Mouse (Mus musculus) brain, embryonic 18.5 days (tissue): ENCODE measurements around the gene Ascl2.

Experiments used
- DNase-seq: peaks from one replicate; pipeline ENCODE4 v3.0.0-alpha.2; 2012; ENCODE audit warnings: low read depth, low spot score

The Ascl2 gene

GRCm38 (mm10) chr7:143002679-143003078 lies 33.6 kb upstream of the Ascl2 start:
- no peak for DNase-seq

- no peak for DNase-seq
Observed at GRCm38 (mm10) chr7:142997403-142998150, 28.5 kb upstream of the Ascl2 start.

GRCm38 (mm10) chr7:142996998-142997397 lies 27.9 kb upstream of the Ascl2 start:
- DNase-seq: no peak

- no peak for DNase-seq
Observed at GRCm38 (mm10) chr7:142995630-142996338, 26.7 kb upstream of the Ascl2 start.

GRCm38 (mm10) chr7:142995004-142995403 lies 25.9 kb upstream of the Ascl2 start:
- no peak for DNase-seq

GRCm38 (mm10) chr7:142987718-142988117 lies 18.7 kb upstream of the Ascl2 start:
- no peak for DNase-seq

- no peak for DNase-seq
Observed at GRCm38 (mm10) chr7:142985146-142985545, 16.1 kb upstream of the Ascl2 start.

- DNase-seq: no peak
Observed at GRCm38 (mm10) chr7:142981908-142982307, 12.8 kb upstream of the Ascl2 start.

- DNase-seq: peak; percentile 54
Observed at GRCm38 (mm10) chr7:142967884-142968808, 918 bp downstream of the Ascl2 start.

- no peak for DNase-seq
Observed at GRCm38 (mm10) chr7:142967414-142967883, 1.6 kb downstream of the Ascl2 start.

- DNase-seq: no peak
Observed at GRCm38 (mm10) chr7:142959752-142960151, 9.3 kb downstream of the Ascl2 start.

- DNase-seq: no peak
Observed at GRCm38 (mm10) chr7:142958817-142959216, 10.2 kb downstream of the Ascl2 start.

- no peak for DNase-seq
Observed at GRCm38 (mm10) chr7:142956018-142956417, 13.0 kb downstream of the Ascl2 start.

- no peak for DNase-seq
Observed at GRCm38 (mm10) chr7:142949568-142949967, 19.5 kb downstream of the Ascl2 start.

- no peak for DNase-seq
Observed at GRCm38 (mm10) chr7:142937631-142938030, 31.4 kb downstream of the Ascl2 start.

GRCm38 (mm10) chr7:142935708-142936107 lies 33.4 kb downstream of the Ascl2 start:
- no peak for DNase-seq

GRCm38 (mm10) chr7:142932469-142932868 lies 36.6 kb downstream of the Ascl2 start:
- no peak for DNase-seq

- no peak for DNase-seq
Observed at GRCm38 (mm10) chr7:142931028-142931427, 38.0 kb downstream of the Ascl2 start, which contains the start of gene Th. Gene Th, minus strand, starts transcription at chr7:142931128.

GRCm38 (mm10) chr7:142929516-142929915 lies 39.5 kb downstream of the Ascl2 start:
- DNase-seq: no peak

GRCm38 (mm10) chr7:142927293-142927692 lies 41.8 kb downstream of the Ascl2 start:
- no peak for DNase-seq
